Mouse (Mus musculus): Measurements from ENCODE around the gene Nfatc3. TPM values are rescaled to one million over a fixed set of nuclear protein-coding genes. Genes with fewer than 3 reads are reported as not detected.
A peak's percentile ranks its signal among the peaks of the same experiment; 100 is the strongest.
"Not testable (repeated sequence)": the region's sequence is repeated elsewhere in the genome, so short reads cannot be mapped to it uniquely, and the experiment has no call there.

Nfatc3 gene
- polyA plus RNA-seq (2015; fragmentation: Nextera tagmentation; extraction: Ambion mirVana) = 5.7 and 6.7 TPM in 2 replicates

DNA sequence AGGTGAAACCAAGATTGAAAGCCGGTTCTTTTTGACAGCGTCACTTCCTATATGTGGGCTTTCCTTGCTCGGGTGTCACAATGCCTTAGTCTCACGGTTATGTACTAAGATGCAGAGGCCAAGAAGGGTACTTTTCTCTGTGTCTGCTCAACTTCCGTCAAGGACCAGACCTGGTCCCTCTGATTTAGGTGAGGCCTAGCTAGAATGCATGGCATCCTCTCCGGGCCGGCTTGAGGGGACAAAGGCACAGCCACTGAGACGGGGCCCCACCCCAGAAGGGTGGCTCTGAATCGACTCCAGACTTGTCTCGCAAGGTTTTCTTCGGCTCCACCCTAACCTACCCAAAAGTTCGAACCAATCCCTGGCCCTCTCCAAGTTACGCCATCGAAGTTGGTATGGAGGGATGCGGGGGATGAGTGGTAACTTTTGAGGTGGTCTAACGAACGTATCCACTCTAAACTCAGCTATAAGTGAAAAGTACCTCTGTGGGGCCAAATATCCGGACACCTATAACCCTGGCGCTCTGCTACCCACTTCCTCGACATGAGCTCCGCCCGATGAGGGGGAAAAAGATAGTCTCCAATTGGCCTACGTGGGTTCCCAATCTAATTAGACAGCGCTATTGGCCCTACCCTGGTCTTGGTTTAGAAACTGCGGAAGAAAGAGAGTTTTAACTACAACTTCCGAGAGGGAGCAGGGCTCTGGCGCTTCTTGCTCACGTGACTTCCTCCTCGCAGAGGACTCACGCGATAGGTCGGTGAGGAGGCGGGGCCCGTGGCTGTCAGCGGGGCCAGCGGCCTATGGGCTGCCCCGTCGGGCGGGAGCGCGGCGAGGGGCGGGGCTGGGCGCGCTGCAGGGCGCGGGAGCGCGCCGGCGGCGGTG lies at the start of gene Nfatc3:
Nfatc3 (plus strand) TSS at position 110 of the 882 bp plus-strand sequence.
- WGBS = under 1% methylated on average over 52 of the region's 52 CpGs
- Histone ChIP-seq H3K4me2 (replicated peaks; ENCODE audit: low read depth, low read length) (peak within 1 kb of the TSS; percentile 77), H3K4me1 (ENCODE audit: insufficient read depth, low read length) (peaks cover 24% of the 10 kb centered on the region), H3K36me3 (ENCODE audit: insufficient read depth, low read length) (no peaks in the 10 kb centered on the region), H3K4me3 (ENCODE audit: low read length) (peak within 1 kb of the TSS; percentile 89), H3K27me3 (ENCODE audit: insufficient read depth, low read length) (no peaks in the 10 kb centered on the region), H3K27ac (ENCODE audit: low read length) (peak within 1 kb of the TSS; percentile 91), H3K9me3 (ENCODE audit: low read length) (no peaks in the 10 kb centered on the region), H3K9ac (replicated peaks; ENCODE audit: low read length) (peak within 1 kb of the TSS; percentile 81)
- peak; percentile 97 for ATAC-seq (ENCODE audit: low FRiP score, low TSS enrichment)

DNA sequence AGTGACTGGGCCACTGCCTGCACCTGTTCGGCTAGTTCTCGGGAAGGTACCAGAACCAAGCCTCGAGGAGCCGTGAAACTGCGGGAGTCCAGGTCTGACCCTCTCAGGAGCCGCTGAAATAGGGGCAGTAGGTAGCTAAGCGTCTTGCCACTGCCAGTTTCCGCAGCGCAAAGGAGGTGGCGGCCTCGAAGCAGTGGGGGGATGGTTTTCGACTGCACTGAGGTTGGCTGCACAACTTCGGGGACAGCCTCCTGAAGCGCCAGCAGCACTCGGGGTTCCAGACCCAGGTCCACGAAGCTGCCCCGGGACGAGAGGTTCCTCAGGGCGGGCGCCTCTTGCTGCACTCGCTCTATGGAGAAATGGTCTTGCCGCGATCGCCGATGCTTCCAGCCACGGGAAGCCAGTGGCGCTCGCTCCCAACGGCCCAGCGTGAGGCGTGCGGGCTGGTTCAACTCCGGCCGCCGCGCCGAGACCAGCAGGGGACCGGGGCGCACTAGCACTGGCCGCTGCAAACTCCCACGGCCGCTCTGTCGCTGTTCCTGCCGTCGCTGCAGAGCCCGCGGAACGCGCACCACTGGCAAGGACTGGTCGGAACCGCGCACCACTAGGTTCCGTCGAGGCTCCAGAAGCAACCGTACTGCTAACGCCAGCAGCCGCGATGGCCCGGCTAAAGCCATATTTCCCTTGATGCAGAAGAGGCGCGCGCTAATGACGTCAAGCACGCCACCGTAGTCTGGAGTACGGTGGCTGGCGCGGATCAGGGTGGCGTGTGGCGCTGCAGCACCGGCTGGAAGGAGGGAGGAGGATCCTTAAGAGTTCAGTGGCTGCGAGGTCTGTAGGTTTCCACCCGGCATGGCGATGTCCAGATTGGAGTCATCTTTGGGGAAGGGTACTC lies 47.6 kb upstream of the Nfatc3 start:
- Histone ChIP-seq H3K9ac (replicated peaks; ENCODE audit: low read length) (peak overlapping the region; percentile 88), H3K36me3 (ENCODE audit: insufficient read depth, low read length) (0 out of 2 replicates have a peak, but pooled peaks cover 4% of the 10 kb centered on the region), H3K27ac (ENCODE audit: low read length) (peak overlapping the region; percentile 67; the same call in 1 of the 2 replicates), H3K4me3 (ENCODE audit: low read length) (peak overlapping the region; percentile 92), H3K9me3 (ENCODE audit: low read length) (no peaks in the 10 kb centered on the region), H3K4me2 (replicated peaks; ENCODE audit: low read depth, low read length) (peak overlapping the region; percentile 98), H3K27me3 (ENCODE audit: insufficient read depth, low read length) (no peaks in the 10 kb centered on the region), H3K4me1 (ENCODE audit: insufficient read depth, low read length) (peaks cover 13% of the 10 kb centered on the region)
- peak; percentile 95 for ATAC-seq (ENCODE audit: low FRiP score, low TSS enrichment)
- whole genome bisulfite sequencing = under 1% methylated on average over 74 of the region's 74 CpGs

DNA sequence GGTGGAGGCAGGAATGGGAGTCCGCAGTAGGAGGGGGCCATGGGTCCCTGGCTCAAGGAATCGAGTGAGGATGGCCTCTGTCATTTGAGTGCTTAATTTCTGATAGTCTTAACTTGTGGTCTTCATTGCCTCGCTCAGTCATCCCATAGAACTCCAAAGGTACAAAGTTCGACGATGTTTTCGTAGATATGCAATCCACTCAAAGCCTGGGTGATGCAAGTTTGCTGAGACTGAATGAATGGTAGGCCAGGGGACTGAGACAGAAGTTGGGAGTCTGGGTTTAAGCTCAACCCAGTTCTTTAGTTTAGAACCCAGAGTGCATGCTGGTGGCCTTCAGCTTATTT lies 47.0 kb upstream of the Nfatc3 start, which contains the start of gene Ddx28:
Ddx28 (minus strand) TSS at position 240 of the 344 bp plus-strand sequence.
- peak within 1 kb of the TSS; percentile 67; the same call in 1 of the 2 replicates for H3K27ac ChIP-seq (ENCODE audit: low read length)
- H3K9ac ChIP-seq (replicated peaks; ENCODE audit: low read length) = peak within 1 kb of the TSS; percentile 88
- WGBS = 2% methylated on average over 6 of the region's 6 CpGs
- no peak for ATAC-seq (ENCODE audit: low FRiP score, low TSS enrichment)
- H3K27me3 ChIP-seq (ENCODE audit: insufficient read depth, low read length) = no peaks in the 10 kb centered on the region
- H3K36me3 ChIP-seq (ENCODE audit: insufficient read depth, low read length) = 0 out of 2 replicates have a peak, but pooled peaks cover 7% of the 10 kb centered on the region
- H3K9me3 ChIP-seq (ENCODE audit: low read length) = no peaks in the 10 kb centered on the region
- peak within 1 kb of the TSS; percentile 98 for H3K4me2 ChIP-seq (replicated peaks; ENCODE audit: low read depth, low read length)
- peaks cover 13% of the 10 kb centered on the region for H3K4me1 ChIP-seq (ENCODE audit: insufficient read depth, low read length)
- peak within 1 kb of the TSS; percentile 92 for H3K4me3 ChIP-seq (ENCODE audit: low read length)

DNA sequence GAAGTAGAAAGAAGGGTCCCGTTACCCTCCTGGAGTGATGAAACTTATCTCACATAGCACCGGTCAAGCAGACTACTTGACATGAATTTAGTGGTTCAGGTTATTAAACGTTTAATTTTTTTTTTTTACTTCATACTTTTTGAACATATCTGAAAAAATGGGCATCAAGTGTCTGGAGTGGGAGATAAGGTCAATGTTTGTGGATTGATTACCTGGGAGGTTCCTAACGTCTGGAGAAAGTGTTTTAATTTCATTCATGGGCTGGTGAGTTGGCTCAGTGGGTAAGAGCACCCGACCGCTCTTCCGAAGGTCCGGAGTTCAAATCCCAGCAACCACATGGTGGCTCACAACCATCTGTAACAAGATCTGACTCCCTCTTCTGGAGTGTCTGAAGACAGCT lies 46.4 kb upstream of the Nfatc3 start:
- WGBS = 83% methylated on average over 8 of the region's 8 CpGs
- not testable (repeated sequence) for ATAC-seq (ENCODE audit: low FRiP score, low TSS enrichment); H3K27ac ChIP-seq (ENCODE audit: low read length); H3K36me3 ChIP-seq (ENCODE audit: insufficient read depth, low read length); H3K27me3 ChIP-seq (ENCODE audit: insufficient read depth, low read length); H3K9me3 ChIP-seq (ENCODE audit: low read length)
- Histone ChIP-seq H3K4me1 (ENCODE audit: insufficient read depth, low read length) (peaks cover 13% of the 10 kb centered on the region), H3K4me2 (replicated peaks; ENCODE audit: low read depth, low read length) (peak overlapping the region; percentile 98), H3K9ac (replicated peaks; ENCODE audit: low read length) (peak overlapping the region; percentile 88), H3K4me3 (ENCODE audit: low read length) (peak overlapping the region; percentile 92)

DNA sequence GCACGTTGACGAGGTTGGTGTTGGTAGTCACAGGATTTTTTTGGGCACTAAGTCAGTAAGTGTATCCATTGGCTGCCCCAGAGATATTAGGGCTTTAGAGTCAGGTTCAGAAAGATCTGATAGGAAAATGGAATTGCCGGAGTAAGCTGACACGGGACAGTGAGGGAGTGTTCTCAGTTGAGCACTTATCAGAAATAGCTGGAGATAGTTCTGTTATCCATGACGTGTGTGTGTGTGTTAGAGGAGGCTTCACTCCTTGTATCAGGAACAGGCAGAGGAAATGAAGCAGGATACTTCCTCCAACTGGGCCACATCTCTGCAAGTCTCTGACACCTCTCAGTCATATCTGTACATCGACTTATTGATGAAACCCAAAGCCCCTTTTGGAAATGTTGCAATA lies 42.4 kb upstream of the Nfatc3 start:
- no peak overlapping the region for H3K9ac ChIP-seq (replicated peaks; ENCODE audit: low read length)
- no peak for ATAC-seq (ENCODE audit: low FRiP score, low TSS enrichment)
- H3K27me3 ChIP-seq (ENCODE audit: insufficient read depth, low read length) = no peaks in the 10 kb centered on the region
- no peak overlapping the region for H3K27ac ChIP-seq (ENCODE audit: low read length)
- 95% methylated on average over 6 of the region's 6 CpGs for WGBS
- peaks cover 3% of the 10 kb centered on the region; the same call in 1 of the 2 replicates for H3K4me1 ChIP-seq (ENCODE audit: insufficient read depth, low read length)
- H3K4me3 ChIP-seq (ENCODE audit: low read length) = no peak overlapping the region
- H3K9me3 ChIP-seq (ENCODE audit: low read length) = no peaks in the 10 kb centered on the region
- H3K36me3 ChIP-seq (ENCODE audit: insufficient read depth, low read length) = peaks cover 10% of the 10 kb centered on the region; the same call in 1 of the 2 replicates
- no peak overlapping the region for H3K4me2 ChIP-seq (replicated peaks; ENCODE audit: low read depth, low read length)

DNA sequence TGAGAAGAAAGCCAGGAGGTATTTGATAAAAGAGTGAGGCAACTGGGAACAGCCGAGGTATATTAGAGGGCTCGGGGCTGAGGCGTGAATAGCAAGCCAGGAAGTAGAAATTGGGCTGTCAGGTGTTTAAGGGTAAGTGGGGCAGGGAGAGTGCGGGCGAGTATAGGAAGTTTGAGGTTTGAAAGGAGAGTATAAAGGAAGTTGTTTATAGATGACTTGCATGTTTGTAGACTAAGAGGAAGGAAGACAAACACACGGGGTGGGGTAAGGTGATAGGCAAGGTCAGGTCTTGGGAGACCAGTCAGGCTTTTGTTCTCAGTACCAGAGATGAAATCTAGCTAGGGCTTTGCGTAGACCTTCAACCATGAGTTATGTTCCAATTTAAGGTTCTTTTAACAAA lies 41.5 kb upstream of the Nfatc3 start:
- H3K27ac ChIP-seq (ENCODE audit: low read length) = no peak overlapping the region
- no peaks in the 10 kb centered on the region for H3K27me3 ChIP-seq (ENCODE audit: insufficient read depth, low read length)
- H3K4me2 ChIP-seq (replicated peaks; ENCODE audit: low read depth, low read length) = no peak overlapping the region
- ATAC-seq (ENCODE audit: low FRiP score, low TSS enrichment) = no peak
- WGBS = 88% methylated on average over 7 of the region's 7 CpGs
- peaks cover 10% of the 10 kb centered on the region; the same call in 1 of the 2 replicates for H3K36me3 ChIP-seq (ENCODE audit: insufficient read depth, low read length)
- H3K4me1 ChIP-seq (ENCODE audit: insufficient read depth, low read length) = no peaks in the 10 kb centered on the region
- no peaks in the 10 kb centered on the region for H3K9me3 ChIP-seq (ENCODE audit: low read length)
- no peak overlapping the region for H3K9ac ChIP-seq (replicated peaks; ENCODE audit: low read length)
- H3K4me3 ChIP-seq (ENCODE audit: low read length) = no peak overlapping the region

DNA sequence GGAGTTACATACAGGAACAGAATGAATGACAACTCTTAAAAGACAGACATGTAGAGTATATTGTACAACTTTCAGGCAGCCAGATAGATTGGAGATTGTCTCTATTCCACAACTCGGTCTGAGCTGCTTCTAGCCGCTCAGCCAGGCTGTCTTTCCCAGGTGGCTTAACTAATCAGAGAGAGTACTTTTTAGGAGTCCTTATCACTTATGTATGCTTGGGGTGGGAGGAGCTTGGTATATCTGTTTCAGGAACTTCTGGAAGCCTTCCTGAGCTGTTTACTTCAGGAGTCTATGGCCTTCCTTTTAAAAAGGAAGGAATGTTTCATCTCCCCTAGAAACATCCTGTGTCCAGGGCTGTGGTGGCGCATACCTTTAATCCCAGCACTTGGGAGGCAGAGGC lies 40.6 kb upstream of the Nfatc3 start:
- Histone ChIP-seq H3K9ac (replicated peaks; ENCODE audit: low read length) (no peak overlapping the region), H3K9me3 (ENCODE audit: low read length) (no peaks in the 10 kb centered on the region), H3K4me3 (ENCODE audit: low read length) (no peak overlapping the region), H3K27me3 (ENCODE audit: insufficient read depth, low read length) (no peaks in the 10 kb centered on the region), H3K4me2 (replicated peaks; ENCODE audit: low read depth, low read length) (no peak overlapping the region), H3K27ac (ENCODE audit: low read length) (no peak overlapping the region), H3K4me1 (ENCODE audit: insufficient read depth, low read length) (no peaks in the 10 kb centered on the region), H3K36me3 (ENCODE audit: insufficient read depth, low read length) (peaks cover 10% of the 10 kb centered on the region; the same call in 1 of the 2 replicates)
- 87% methylated on average over 3 of the region's 3 CpGs for WGBS
- no peak for ATAC-seq (ENCODE audit: low FRiP score, low TSS enrichment)

DNA sequence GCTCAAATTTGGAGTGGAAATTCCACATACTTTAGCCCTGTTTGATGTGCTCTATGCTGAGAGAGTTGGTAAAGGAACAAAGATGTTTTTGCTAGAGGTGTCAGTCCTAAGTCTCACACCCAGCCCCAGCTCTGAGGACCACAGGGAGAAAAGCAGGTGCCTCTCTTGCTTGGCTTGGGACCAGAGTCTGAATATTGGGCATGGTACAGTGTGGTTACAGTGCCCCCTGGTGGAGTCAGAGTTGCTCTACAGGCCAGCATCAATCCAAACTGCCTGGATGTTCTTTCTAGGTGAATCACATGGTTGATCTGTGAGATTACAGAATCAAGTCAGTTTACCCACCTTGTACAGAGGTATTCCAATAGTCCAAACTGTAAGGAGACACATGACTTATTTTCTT lies 36.2 kb upstream of the Nfatc3 start:
- H3K27me3 ChIP-seq (ENCODE audit: insufficient read depth, low read length) = no peaks in the 10 kb centered on the region
- H3K9me3 ChIP-seq (ENCODE audit: low read length) = no peaks in the 10 kb centered on the region
- H3K4me1 ChIP-seq (ENCODE audit: insufficient read depth, low read length) = no peaks in the 10 kb centered on the region
- no peak overlapping the region for H3K4me3 ChIP-seq (ENCODE audit: low read length)
- no peak overlapping the region for H3K9ac ChIP-seq (replicated peaks; ENCODE audit: low read length)
- no peak overlapping the region for H3K4me2 ChIP-seq (replicated peaks; ENCODE audit: low read depth, low read length)
- H3K27ac ChIP-seq (ENCODE audit: low read length) = no peak overlapping the region
- ATAC-seq (ENCODE audit: low FRiP score, low TSS enrichment) = no peak
- H3K36me3 ChIP-seq (ENCODE audit: insufficient read depth, low read length) = peaks cover 4% of the 10 kb centered on the region; the same call in 1 of the 2 replicates

DNA sequence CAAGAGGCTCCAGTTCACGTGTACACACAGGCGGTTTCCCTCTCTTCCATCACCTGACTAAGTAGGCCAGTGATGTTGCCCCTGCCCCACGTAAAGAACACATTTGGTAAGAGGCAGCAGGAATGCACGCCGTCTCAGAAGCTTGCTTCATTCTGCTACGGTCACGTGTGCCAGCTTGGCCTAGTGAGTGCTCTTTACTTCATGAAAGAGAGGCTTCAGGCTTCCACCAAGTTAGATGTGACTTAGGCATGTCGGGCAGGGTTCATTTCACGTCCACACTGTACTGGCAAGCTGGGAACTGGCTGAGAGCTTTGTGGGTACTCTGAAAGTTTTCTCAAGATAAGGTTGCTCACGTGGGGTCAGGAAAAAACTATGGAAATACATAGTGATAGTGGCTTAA lies 19.9 kb upstream of the Nfatc3 start:
- Histone ChIP-seq H3K27me3 (ENCODE audit: insufficient read depth, low read length) (no peaks in the 10 kb centered on the region), H3K9ac (replicated peaks; ENCODE audit: low read length) (no peak overlapping the region), H3K27ac (ENCODE audit: low read length) (no peak overlapping the region), H3K9me3 (ENCODE audit: low read length) (no peaks in the 10 kb centered on the region), H3K4me2 (replicated peaks; ENCODE audit: low read depth, low read length) (no peak overlapping the region), H3K4me3 (ENCODE audit: low read length) (no peak overlapping the region), H3K36me3 (ENCODE audit: insufficient read depth, low read length) (peaks cover 3% of the 10 kb centered on the region; the same call in 1 of the 2 replicates), H3K4me1 (ENCODE audit: insufficient read depth, low read length) (no peaks in the 10 kb centered on the region)
- ATAC-seq (ENCODE audit: low FRiP score, low TSS enrichment) = no peak
- WGBS = 93% methylated on average over 10 of the region's 10 CpGs

Data from kidney, embryonic 16.5 days (tissue).